Mouse (Mus musculus) liver, postnatal 0 days (tissue): Measurements from ENCODE around the gene Hexim1. TPM values are rescaled to one million over a fixed set of nuclear protein-coding genes. Genes with fewer than 3 reads are reported as not detected.

Source experiments
- ATAC-seq: fragments of 200-750 bp; cut with Nextera tagmentation; 2 replicates; pipeline ENCODE4 v1.8.0; 2017; ENCODE audit warnings: mild to moderate bottlenecking, moderate library complexity
- DNase-seq: peaks from one replicate; pipeline ENCODE4 v3.0.0-alpha.2; 2016
- H3K27ac ChIP-seq: fragments of 300-500 bp; sonication (generic); 2 replicates; pipeline ENCODE4 v1.5.1; 2014; ENCODE audit warnings: antibody characterized with exemption, moderate library complexity, mild to moderate bottlenecking, low read depth
- H3K27me3 ChIP-seq: fragments of 300-500 bp; sonication (generic); 2 replicates; pipeline ENCODE4 v1.6.1; 2014; ENCODE audit warnings: low read length, control low read depth, mixed read lengths; ENCODE audit not compliant: insufficient read depth
- H3K36me3 ChIP-seq: fragments of 300-500 bp; sonication (generic); replicated peaks from 2 replicates; pipeline ENCODE4 v1.6.1; 2014; ENCODE audit warnings: mild to moderate bottlenecking, control low read depth, low read length, moderate library complexity, mixed read lengths; ENCODE audit not compliant: insufficient read depth
- H3K4me1 ChIP-seq: fragments of 300-500 bp; sonication (generic); 2 replicates; pipeline ENCODE4 v1.6.1; 2014; ENCODE audit warnings: antibody characterized with exemption, mild to moderate bottlenecking, control low read depth; ENCODE audit not compliant: insufficient read depth
- H3K4me2 ChIP-seq: fragments of 300-500 bp; sonication (generic); 2 replicates; pipeline ENCODE4 v1.6.1; 2014; ENCODE audit warnings: low read depth, mild to moderate bottlenecking, low read length, moderate library complexity, mixed read lengths
- H3K4me3 ChIP-seq: fragments of 300-500 bp; sonication (generic); 2 replicates; pipeline ENCODE4 v1.5.1; 2014; ENCODE audit warnings: low read depth, low read length
- H3K9ac ChIP-seq: fragments of 300-500 bp; sonication (generic); replicated peaks from 2 replicates; pipeline ENCODE4 v1.6.1; 2014; ENCODE audit warnings: mild to moderate bottlenecking, moderate library complexity
- H3K9me3 ChIP-seq: fragments of 300-500 bp; sonication (generic); 2 replicates; pipeline ENCODE4 v1.6.1; 2016; ENCODE audit warnings: mild to moderate bottlenecking, control low read depth, low read length, mixed read lengths
- CTCF ChIP-seq: sonication (generic); IDR thresholded peaks from 2 replicates; pipeline ENCODE4 v1.5.1; 2016; ENCODE audit warnings: antibody characterized with exemption, low read depth
- EP300 ChIP-seq: IDR thresholded peaks from 2 replicates; pipeline ENCODE4 v1.6.1; 2016; ENCODE audit warnings: antibody characterized with exemption, low read depth, mild to moderate bottlenecking
- WGBS: fragments of 180-500 bp; shearing (Covaris S2); extraction: QIAGEN DNeasy Blood & Tissue Kit; methylation state at CpG from one replicate; pipeline ENCODE4 v1.1.7; 2014; ENCODE audit not compliant: insufficient replicate concordance; 5-methylcytosine and 5-hydroxymethylcytosine counted together
- polyA plus RNA-seq: library from polyadenylated mRNA; unstranded; fragments of >200 nt; fragmentation: Nextera tagmentation; extraction: Ambion mirVana; gene quantifications from 2 replicates; pipeline ENCODE4 v1.2.1, GENCODE M21; 2015

The Hexim1 gene
- polyA plus RNA-seq: 2.6 and 2.7 TPM in 2 replicates

DNA sequence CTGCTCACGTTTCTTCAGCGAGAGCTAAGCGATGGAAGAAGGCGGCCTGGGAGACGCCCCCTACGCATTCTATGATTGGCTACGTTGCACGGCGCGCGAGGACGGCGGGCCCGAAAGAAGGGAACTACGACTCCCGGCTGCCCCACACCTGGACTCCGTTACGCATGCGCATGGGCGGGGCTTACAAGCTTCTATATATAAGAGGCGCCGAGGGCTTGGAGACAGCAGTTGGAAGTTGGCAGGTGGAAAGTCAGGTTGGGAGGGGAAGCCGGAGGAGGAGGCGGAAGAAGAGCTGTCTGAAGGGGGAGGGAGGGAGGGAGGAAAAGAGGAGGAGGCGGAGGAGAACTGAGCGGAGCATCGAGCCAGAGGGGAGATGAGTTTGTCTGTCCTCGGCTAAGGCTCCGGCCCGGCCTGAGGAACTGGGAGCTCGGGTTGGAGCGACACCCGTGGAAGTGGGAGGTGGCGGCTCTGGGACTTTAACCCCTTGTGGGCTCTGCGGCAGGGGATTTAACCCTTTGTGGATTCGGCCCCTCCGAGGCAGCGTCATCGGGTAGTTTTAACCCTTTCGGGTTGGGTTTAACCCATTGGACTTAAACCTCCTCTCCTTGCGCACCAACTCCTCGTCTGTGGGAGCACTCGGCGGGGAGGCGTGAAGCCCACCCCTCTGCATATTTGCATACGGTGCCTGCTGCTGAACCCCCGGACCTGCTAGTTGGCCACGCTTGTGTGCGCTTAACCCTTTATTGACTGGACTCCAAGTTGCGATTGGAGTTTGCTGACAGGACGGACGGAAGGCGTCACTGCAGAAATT lies at the start of gene Hexim1:
Gene Hexim1, plus strand, starts transcription at position 224 of the 811 bp plus-strand sequence.
- ATAC-seq: peak; percentile 94
- WGBS: under 1% methylated on average over 52 of the region's 53 CpGs
- no peaks in the 10 kb centered on the region for H3K36me3 ChIP-seq
- H3K27ac ChIP-seq: peak within 1 kb of the TSS; percentile 87
- H3K27me3 ChIP-seq: no peaks in the 10 kb centered on the region
- peak within 1 kb of the TSS; percentile 63 for H3K4me3 ChIP-seq
- peak within 1 kb of the TSS; percentile 87 for H3K4me2 ChIP-seq
- H3K4me1 ChIP-seq: peaks cover 38% of the 10 kb centered on the region
- peak; percentile 100 for DNase-seq
- no peaks in the 10 kb centered on the region for H3K9me3 ChIP-seq
- TF ChIP-seq CTCF (no peak), EP300 (no peak)
- H3K9ac ChIP-seq: peak within 1 kb of the TSS; percentile 67

DNA sequence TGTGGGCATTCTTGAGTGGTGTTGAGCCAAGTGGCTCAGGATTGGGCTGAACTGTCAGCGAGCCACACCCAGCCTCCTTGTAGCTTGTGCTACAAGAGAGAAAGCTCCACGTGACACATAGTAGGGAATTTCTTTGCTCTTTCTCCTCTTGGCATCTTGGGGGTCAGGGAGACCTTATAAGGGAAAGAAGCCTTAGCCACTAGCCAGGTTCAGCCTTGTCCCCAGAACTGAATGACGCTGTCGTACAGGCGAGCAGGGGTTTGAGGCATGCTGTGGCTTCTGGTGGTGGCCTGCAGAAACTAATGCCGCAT lies 49.0 kb upstream of the Hexim1 start:
- Histone ChIP-seq H3K4me2 (no peak overlapping the region), H3K27ac (no peak overlapping the region), H3K4me1 (no peaks in the 10 kb centered on the region), H3K36me3 (peaks cover 66% of the 10 kb centered on the region), H3K9me3 (no peaks in the 10 kb centered on the region), H3K4me3 (no peak overlapping the region), H3K9ac (no peak overlapping the region), H3K27me3 (no peaks in the 10 kb centered on the region)
- ATAC-seq: no peak
- 87% methylated on average over 6 of the region's 6 CpGs for WGBS
- DNase-seq: no peak
- TF ChIP-seq CTCF (no peak), EP300 (no peak)

GRCm38 (mm10) chr11:103067457-103068001 lies 48.5 kb upstream of the Hexim1 start:
- H3K9me3 ChIP-seq: no peaks in the 10 kb centered on the region
- H3K4me2 ChIP-seq: no peak overlapping the region
- no peak overlapping the region for H3K9ac ChIP-seq
- ATAC-seq (no peak), DNase-seq (no peak)
- peaks cover 63% of the 10 kb centered on the region for H3K36me3 ChIP-seq
- H3K27me3 ChIP-seq: no peaks in the 10 kb centered on the region
- H3K27ac ChIP-seq: no peak overlapping the region
- TF ChIP-seq EP300: no peak
- TF ChIP-seq CTCF: no peak
- H3K4me1 ChIP-seq: no peaks in the 10 kb centered on the region
- no peak overlapping the region for H3K4me3 ChIP-seq
- 81% methylated on average over 8 of the region's 8 CpGs for WGBS

DNA sequence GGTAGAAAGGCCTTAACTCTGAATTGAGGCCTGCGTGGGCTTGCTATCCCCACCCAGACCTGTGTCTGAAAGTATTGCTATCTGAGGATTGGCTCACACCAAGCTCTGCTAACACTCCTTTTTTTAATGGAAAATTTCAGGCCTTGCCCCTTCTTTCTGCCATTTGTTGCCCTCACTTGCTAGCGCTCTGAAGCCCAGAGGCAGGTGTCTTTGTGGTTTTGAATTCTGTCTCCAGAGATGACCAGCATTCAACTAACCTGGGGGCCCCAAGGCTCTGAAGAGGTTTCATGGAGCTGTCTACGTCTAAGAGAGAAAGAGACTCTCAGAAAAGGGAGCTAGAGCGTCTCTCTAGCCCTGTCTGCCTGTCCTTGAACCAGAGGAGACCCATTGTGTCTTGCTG lies 47.8 kb upstream of the Hexim1 start:
- Histone ChIP-seq H3K36me3 (peaks cover 59% of the 10 kb centered on the region), H3K27ac (no peak overlapping the region)

DNA sequence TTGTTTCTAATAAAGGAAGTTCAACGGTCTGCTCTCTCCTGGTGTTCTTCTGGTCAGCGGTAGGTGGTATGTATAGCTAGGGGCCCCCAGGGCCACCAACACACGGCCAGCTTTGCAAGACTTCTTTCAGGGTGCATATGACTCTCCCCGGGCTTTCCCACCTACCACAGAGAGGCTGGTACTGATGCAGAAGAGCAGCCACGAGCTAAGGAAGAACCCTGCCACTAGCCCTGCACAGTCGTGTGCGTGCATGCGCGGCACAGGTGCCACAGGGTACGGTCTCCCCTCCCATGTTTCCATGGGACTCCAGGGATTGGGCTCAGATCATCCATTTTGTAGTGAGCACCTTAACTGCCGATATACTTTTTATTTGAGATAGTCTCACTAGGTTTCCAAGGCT lies 47.1 kb upstream of the Hexim1 start:
- no peak overlapping the region for H3K4me3 ChIP-seq

More for the DNA sequence above, 47.8 kb upstream of the Hexim1 start:
- H3K4me1 ChIP-seq: no peaks in the 10 kb centered on the region
- no peaks in the 10 kb centered on the region for H3K9me3 ChIP-seq
- DNase-seq: no peak
- H3K4me3 ChIP-seq: no peak overlapping the region
- TF ChIP-seq CTCF: no peak
- TF ChIP-seq EP300: no peak
- no peaks in the 10 kb centered on the region for H3K27me3 ChIP-seq
- H3K4me2 ChIP-seq: no peak overlapping the region
- no peak for ATAC-seq
- H3K9ac ChIP-seq: no peak overlapping the region
- WGBS: 77% methylated on average over 4 of the region's 4 CpGs

DNA sequence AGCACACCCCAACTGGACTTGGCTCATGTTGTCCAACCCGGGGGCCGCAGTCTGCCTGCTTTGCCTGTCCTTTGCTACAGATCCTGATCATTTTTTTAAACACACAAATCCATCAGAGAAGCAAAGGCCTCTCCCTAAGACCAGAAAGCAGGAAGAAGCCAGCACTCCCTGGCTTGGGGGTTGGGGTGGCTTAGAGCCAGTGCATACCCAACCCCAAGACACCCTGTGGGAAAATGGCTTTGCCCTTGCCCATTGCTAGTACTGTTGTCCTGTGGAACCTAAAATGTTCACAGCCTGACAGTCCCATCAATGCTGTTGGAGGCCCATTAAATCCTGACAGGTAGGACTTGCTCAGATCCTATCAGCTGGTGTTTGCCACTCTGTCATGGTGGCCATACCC lies 46.3 kb upstream of the Hexim1 start:
- Histone ChIP-seq H3K4me2 (no peak overlapping the region), H3K27me3 (no peaks in the 10 kb centered on the region), H3K27ac (no peak overlapping the region), H3K4me1 (no peaks in the 10 kb centered on the region), H3K36me3 (peaks cover 45% of the 10 kb centered on the region), H3K9me3 (no peaks in the 10 kb centered on the region), H3K4me3 (no peak overlapping the region), H3K9ac (no peak overlapping the region)
- DNase-seq (no peak), ATAC-seq (no peak)
- TF ChIP-seq EP300 (no peak), CTCF (no peak)
- 91% methylated on average over 2 of the region's 2 CpGs for whole genome bisulfite sequencing

More for the DNA sequence above, 47.1 kb upstream of the Hexim1 start:
- Histone ChIP-seq H3K9ac (no peak overlapping the region), H3K4me1 (no peaks in the 10 kb centered on the region), H3K27ac (no peak overlapping the region), H3K27me3 (no peaks in the 10 kb centered on the region), H3K9me3 (no peaks in the 10 kb centered on the region), H3K4me2 (no peak overlapping the region), H3K36me3 (peaks cover 53% of the 10 kb centered on the region)
- DNase-seq: no peak
- no peak for ATAC-seq
- no peak for TF ChIP-seq CTCF
- TF ChIP-seq EP300: no peak
- 88% methylated on average over 11 of the region's 11 CpGs for WGBS
